Mouse (Mus musculus) embryonic fibroblast, embryonic 13.5 days (primary cell): Measurements from ENCODE around the gene Gtf3c3.

Experiments
- CTCF ChIP-seq: IDR thresholded peaks from 2 replicates; pipeline ENCODE4 v1.5.1; 2011; ENCODE audit warnings: mild to moderate bottlenecking, control low read depth, low read length, moderate library complexity, borderline replicate concordance; ENCODE audit not compliant: insufficient read depth
- POLR2A ChIP-seq: IDR thresholded peaks from 2 replicates; pipeline ENCODE4 v1.6.1; 2011; ENCODE audit warnings: low read depth, mild to moderate bottlenecking, control low read depth, low read length, moderate library complexity

- no peak for TF ChIP-seq CTCF
- TF ChIP-seq POLR2A = no peak
Observed at GRCm38 (mm10) chr1:54452116-54452515, 13.3 kb upstream of the Gtf3c3 start.
